Mouse (Mus musculus) lung, embryonic 15.5 days (tissue): ENCODE data around the gene Col1a1. TPM values are rescaled to one million over a fixed set of nuclear protein-coding genes. Genes with fewer than 3 reads are reported as not detected.

ENCODE experiments used
- ATAC-seq: fragments of 200-750 bp; cut with Nextera tagmentation; 2 replicates; pipeline ENCODE4 v1.8.0; 2017; ENCODE audit warnings: moderate number of reproducible peaks, borderline replicate concordance; ENCODE audit not compliant: low FRiP score, low TSS enrichment; ENCODE audit errors: extremely low read depth
- H3K27ac ChIP-seq: fragments of 300-500 bp; sonication (generic); 2 replicates; pipeline ENCODE4 v1.5.1; 2015; ENCODE audit warnings: moderate library complexity, mild to moderate bottlenecking, inconsistent platforms
- H3K27me3 ChIP-seq: fragments of 300-500 bp; sonication (generic); 2 replicates; pipeline ENCODE4 v1.6.1; 2015; ENCODE audit warnings: inconsistent platforms
- H3K36me3 ChIP-seq: fragments of 300-500 bp; sonication (generic); 2 replicates; pipeline ENCODE4 v1.6.1; 2015; ENCODE audit warnings: inconsistent platforms
- H3K4me1 ChIP-seq: fragments of 300-500 bp; sonication (generic); 2 replicates; pipeline ENCODE4 v1.6.1; 2015; ENCODE audit warnings: inconsistent platforms
- H3K4me2 ChIP-seq: fragments of 300-500 bp; sonication (generic); 2 replicates; pipeline ENCODE4 v1.6.1; 2015; ENCODE audit warnings: inconsistent platforms, mild to moderate bottlenecking, moderate library complexity
- H3K4me3 ChIP-seq: fragments of 300-500 bp; sonication (generic); 2 replicates; pipeline ENCODE4 v1.5.1; 2015; ENCODE audit warnings: mild to moderate bottlenecking, inconsistent platforms
- H3K9ac ChIP-seq: fragments of 300-500 bp; sonication (generic); 2 replicates; pipeline ENCODE4 v1.6.1; 2015; ENCODE audit warnings: inconsistent platforms
- H3K9me3 ChIP-seq: fragments of 300-500 bp; sonication (generic); 2 replicates; pipeline ENCODE4 v1.6.1; 2016; ENCODE audit warnings: inconsistent platforms
- WGBS: fragments of 180-500 bp; shearing (Covaris S2); methylation state at CpG from one replicate; pipeline ENCODE4 v1.1.7; 2015; 5-methylcytosine and 5-hydroxymethylcytosine counted together
- polyA plus RNA-seq: library from polyadenylated mRNA; unstranded; fragments of >200 nt; fragmentation: Nextera tagmentation; extraction: Ambion mirVana; gene quantifications from 2 replicates; pipeline ENCODE4 v1.2.1, GENCODE M21; 2015

Gene Col1a1
- polyA plus RNA-seq, 1 experiment from 2014 or later: 1,256 TPM

GRCm38 (mm10) chr11:94939280-94939679, 3.3 kb downstream of the Col1a1 start:
- H3K27me3 ChIP-seq: peaks cover 14% of the 10 kb centered on the region; the same call in 1 of the 2 replicates
- WGBS: 17% methylated on average over 4 of the region's 4 CpGs
- H3K9ac ChIP-seq: peak overlapping the region; percentile 25
- H3K36me3 ChIP-seq: peaks cover 43% of the 10 kb centered on the region
- peaks cover 37% of the 10 kb centered on the region for H3K4me1 ChIP-seq
- peak overlapping the region; percentile 71 for H3K4me2 ChIP-seq
- no peak overlapping the region for H3K27ac ChIP-seq
- H3K9me3 ChIP-seq: no peaks in the 10 kb centered on the region
- no peak for ATAC-seq
- H3K4me3 ChIP-seq: peak overlapping the region; percentile 58; the same call in 1 of the 2 replicates

- H3K36me3 ChIP-seq: peaks cover 62% of the 10 kb centered on the region
- no peaks in the 10 kb centered on the region for H3K9me3 ChIP-seq
- H3K4me2 ChIP-seq: no peak overlapping the region
- H3K4me3 ChIP-seq: no peak overlapping the region
- WGBS: 37% methylated on average over 9 of the region's 9 CpGs
- ATAC-seq: no peak
- peaks cover 9% of the 10 kb centered on the region; the same call in 1 of the 2 replicates for H3K27me3 ChIP-seq
- H3K9ac ChIP-seq: no peak overlapping the region
- H3K4me1 ChIP-seq: peaks cover 20% of the 10 kb centered on the region
- 0 out of 2 replicates have a peak overlapping the region, but pooled peaks have one; percentile 25 for H3K27ac ChIP-seq
Observed at GRCm38 (mm10) chr11:94941121-94941520, 5.1 kb downstream of the Col1a1 start.

- 64% methylated on average over 8 of the region's 8 CpGs for WGBS
- H3K4me2 ChIP-seq: no peak overlapping the region
- H3K27ac ChIP-seq: peak overlapping the region; percentile 25; the same call in 1 of the 2 replicates
Observed at GRCm38 (mm10) chr11:94941776-94942175, 5.8 kb downstream of the Col1a1 start.

GRCm38 (mm10) chr11:94942282-94943023, 6.4 kb downstream of the Col1a1 start:
- Histone ChIP-seq H3K4me3 (no peak overlapping the region), H3K9ac (no peak overlapping the region), H3K4me2 (no peak overlapping the region), H3K27ac (peak overlapping the region; percentile 38), H3K36me3 (peaks cover 75% of the 10 kb centered on the region), H3K27me3 (peaks cover 5% of the 10 kb centered on the region; the same call in 1 of the 2 replicates), H3K9me3 (no peaks in the 10 kb centered on the region), H3K4me1 (peaks cover 20% of the 10 kb centered on the region)
- no peak for ATAC-seq
- WGBS: 49% methylated on average over 13 of the region's 13 CpGs

More at GRCm38 (mm10) chr11:94941776-94942175, 5.8 kb downstream of the Col1a1 start:
- Histone ChIP-seq H3K4me1 (peaks cover 20% of the 10 kb centered on the region), H3K9ac (no peak overlapping the region), H3K9me3 (no peaks in the 10 kb centered on the region), H3K4me3 (no peak overlapping the region), H3K27me3 (peaks cover 5% of the 10 kb centered on the region; the same call in 1 of the 2 replicates), H3K36me3 (peaks cover 68% of the 10 kb centered on the region)
- no peak for ATAC-seq

- peaks cover 5% of the 10 kb centered on the region; the same call in 1 of the 2 replicates for H3K27me3 ChIP-seq
- peaks cover 81% of the 10 kb centered on the region for H3K36me3 ChIP-seq
- H3K9me3 ChIP-seq: no peaks in the 10 kb centered on the region
- WGBS: 66% methylated on average over 15 of the region's 15 CpGs
- H3K4me2 ChIP-seq: no peak overlapping the region
- peaks cover 14% of the 10 kb centered on the region; the same call in 1 of the 2 replicates for H3K4me1 ChIP-seq
- no peak for ATAC-seq
- no peak overlapping the region for H3K4me3 ChIP-seq
- H3K9ac ChIP-seq: no peak overlapping the region
- peak overlapping the region; percentile 38; the same call in 1 of the 2 replicates for H3K27ac ChIP-seq
Observed at GRCm38 (mm10) chr11:94943054-94943453, 7.0 kb downstream of the Col1a1 start.

GRCm38 (mm10) chr11:94944295-94944694, 8.3 kb downstream of the Col1a1 start:
- ATAC-seq: no peak
- no peak overlapping the region for H3K4me2 ChIP-seq
- peaks cover 93% of the 10 kb centered on the region for H3K36me3 ChIP-seq
- no peaks in the 10 kb centered on the region for H3K27me3 ChIP-seq
- H3K4me1 ChIP-seq: 0 out of 2 replicates have a peak, but pooled peaks cover 4% of the 10 kb centered on the region
- H3K27ac ChIP-seq: peak overlapping the region; percentile 17; the same call in 1 of the 2 replicates
- no peak overlapping the region for H3K9ac ChIP-seq
- no peaks in the 10 kb centered on the region for H3K9me3 ChIP-seq
- no peak overlapping the region for H3K4me3 ChIP-seq
- 32% methylated on average over 8 of the region's 8 CpGs for WGBS

GRCm38 (mm10) chr11:94945236-94945635, 9.2 kb downstream of the Col1a1 start:
- Histone ChIP-seq H3K9me3 (no peaks in the 10 kb centered on the region), H3K4me2 (no peak overlapping the region), H3K36me3 (peaks cover 93% of the 10 kb centered on the region), H3K27ac (peak overlapping the region; percentile 18), H3K9ac (no peak overlapping the region), H3K4me1 (no peaks in the 10 kb centered on the region), H3K27me3 (no peaks in the 10 kb centered on the region), H3K4me3 (no peak overlapping the region)
- no peak for ATAC-seq
- 83% methylated on average over 12 of the region's 12 CpGs for WGBS

GRCm38 (mm10) chr11:94952169-94952568, 16.1 kb downstream of the Col1a1 start:
- Histone ChIP-seq H3K9ac (no peak overlapping the region), H3K9me3 (no peaks in the 10 kb centered on the region), H3K4me2 (no peak overlapping the region), H3K36me3 (peaks cover 47% of the 10 kb centered on the region), H3K27ac (peak overlapping the region; percentile 3; the same call in 1 of the 2 replicates), H3K4me1 (0 out of 2 replicates have a peak, but pooled peaks cover 8% of the 10 kb centered on the region), H3K4me3 (no peak overlapping the region), H3K27me3 (no peaks in the 10 kb centered on the region)
- 21% methylated on average over 6 of the region's 6 CpGs for WGBS
- ATAC-seq: no peak

GRCm38 (mm10) chr11:94955103-94955502, 19.1 kb downstream of the Col1a1 start:
- H3K4me3 ChIP-seq: no peak overlapping the region
- H3K9me3 ChIP-seq: no peaks in the 10 kb centered on the region
- 59% methylated on average over 9 of the region's 9 CpGs for WGBS
- H3K27me3 ChIP-seq: no peaks in the 10 kb centered on the region
- H3K9ac ChIP-seq: no peak overlapping the region
- peaks cover 30% of the 10 kb centered on the region for H3K4me1 ChIP-seq
- no peak overlapping the region for H3K4me2 ChIP-seq
- H3K27ac ChIP-seq: peak overlapping the region; percentile 54
- H3K36me3 ChIP-seq: peaks cover 18% of the 10 kb centered on the region
- no peak for ATAC-seq

- H3K9me3 ChIP-seq: no peaks in the 10 kb centered on the region
- ATAC-seq: peak; percentile 19
- H3K27me3 ChIP-seq: no peaks in the 10 kb centered on the region
- WGBS: 82% methylated on average over 9 of the region's 9 CpGs
- no peak overlapping the region for H3K4me3 ChIP-seq
- H3K9ac ChIP-seq: no peak overlapping the region
- peak overlapping the region; percentile 35; the same call in 1 of the 2 replicates for H3K4me2 ChIP-seq
- H3K27ac ChIP-seq: peak overlapping the region; percentile 84
- H3K4me1 ChIP-seq: peaks cover 33% of the 10 kb centered on the region
- H3K36me3 ChIP-seq: no peaks in the 10 kb centered on the region
Observed at GRCm38 (mm10) chr11:94957693-94958064, 21.7 kb downstream of the Col1a1 start.

GRCm38 (mm10) chr11:94958065-94958858, 22.2 kb downstream of the Col1a1 start:
- H3K4me2 ChIP-seq: peak overlapping the region; percentile 35; the same call in 1 of the 2 replicates

More at GRCm38 (mm10) chr11:94958065-94958858, 22.2 kb downstream of the Col1a1 start:
- peaks cover 36% of the 10 kb centered on the region for H3K4me1 ChIP-seq
- WGBS: 7% methylated on average over 8 of the region's 8 CpGs
- no peaks in the 10 kb centered on the region for H3K27me3 ChIP-seq
- no peak overlapping the region for H3K4me3 ChIP-seq
- H3K27ac ChIP-seq: peak overlapping the region; percentile 84
- peak; percentile 83 for ATAC-seq
- no peaks in the 10 kb centered on the region for H3K9me3 ChIP-seq
- H3K9ac ChIP-seq: no peak overlapping the region
- no peaks in the 10 kb centered on the region for H3K36me3 ChIP-seq
